Comparison of ENCODE assay signal across 14 mouse cellular contexts in the genomic region with DNA sequence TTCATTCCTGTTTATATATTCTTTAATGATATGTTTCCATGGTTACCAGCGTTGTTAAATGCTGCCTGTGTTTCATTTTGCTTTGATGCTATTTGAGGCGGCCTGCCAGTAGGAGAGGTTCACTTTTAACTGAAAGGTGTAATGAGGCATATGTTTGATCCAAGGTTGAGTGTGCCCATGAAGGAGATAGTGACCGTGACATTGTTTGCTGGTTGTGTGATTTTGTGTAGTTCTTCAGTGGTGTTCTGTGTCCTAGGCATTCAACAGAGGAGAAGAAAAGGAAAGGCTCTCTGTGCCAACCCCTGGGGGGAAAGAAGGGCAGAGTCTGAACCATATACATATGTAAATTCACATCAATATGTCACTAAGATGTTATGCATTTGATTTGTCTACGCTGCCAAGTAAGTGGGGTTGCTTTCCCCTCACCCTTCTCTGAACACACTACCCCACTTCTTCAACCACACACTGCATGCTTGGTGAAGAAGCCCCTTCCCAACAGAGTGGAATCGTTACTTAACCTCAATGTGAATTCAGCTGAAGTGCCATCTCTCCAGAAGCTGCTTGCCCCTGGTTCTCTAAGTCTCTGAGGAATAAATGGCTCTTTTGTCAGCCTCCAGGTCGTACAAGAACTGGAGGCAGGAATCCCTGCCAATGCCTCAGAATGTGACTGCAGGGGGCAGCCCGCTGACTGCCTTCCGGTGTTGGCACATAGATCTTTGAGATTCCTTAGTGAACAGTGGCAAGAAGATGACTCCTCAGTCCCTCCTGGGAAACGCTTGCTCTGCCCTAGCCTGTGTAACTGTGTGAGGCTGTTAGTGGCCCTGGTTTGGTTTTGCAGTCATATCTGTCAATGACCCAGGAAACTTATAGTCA.
DNase-seq lines count a peak whose midpoint lies in the region; ATAC-seq lines count a peak whose summit lies in the region.
"Had no signal": no experiment of that assay in that cellular context is flagged by ENCODE, and none has a peak within 500 bp of the region (broad histone marks: within the 10 kb centered on the region; RNA-seq: fewer than 3 reads in every experiment).

No protein-coding gene starts in this region.

- H3K27ac ChIP-seq in hindbrain, embryonic 11.5 days (ENCODE audit: low read depth, low read length) = no peak overlapping the region
- no peak overlapping the region for H3K27ac ChIP-seq in hindbrain, embryonic 10.5 days
- peak overlapping the region; percentile 23; the same call in 1 of the 2 replicates for H3K27ac ChIP-seq in hindbrain, embryonic 14.5 days
- H3K27ac ChIP-seq in neural tube, embryonic 13.5 days (replicated peaks) = 0 out of 2 replicates have a peak overlapping the region, but pooled peaks have one; percentile 9
- H3K27ac ChIP-seq: gastrocnemius, adult 2 months; layer of hippocampus, adult 2 months had no signal

- H3K4me1 ChIP-seq in hindbrain, embryonic 11.5 days (replicated peaks; ENCODE audit: control insufficient read depth, insufficient read depth, low read length) = no peaks in the 10 kb centered on the region
- peaks cover 7% of the 10 kb centered on the region for H3K4me1 ChIP-seq in hindbrain, embryonic 10.5 days (replicated peaks)
- no peaks in the 10 kb centered on the region; the same call in 1 of the 2 replicates for H3K4me1 ChIP-seq in hindbrain, embryonic 14.5 days (replicated peaks; ENCODE audit: control insufficient read depth, insufficient read depth, low read length)
- peaks cover 9% of the 10 kb centered on the region for H3K4me1 ChIP-seq in neural tube, embryonic 13.5 days (replicated peaks)

- no peak overlapping the region for H3K4me2 ChIP-seq in hindbrain, embryonic 11.5 days (replicated peaks; ENCODE audit: low read depth, low read length)
- H3K4me2 ChIP-seq in hindbrain, embryonic 14.5 days (replicated peaks) = no peak overlapping the region
- H3K4me2 ChIP-seq in neural tube, embryonic 13.5 days = no peak overlapping the region

- no peak overlapping the region for H3K4me3 ChIP-seq in hindbrain, embryonic 11.5 days (ENCODE audit: low read depth, low read length)
- no peak overlapping the region for H3K4me3 ChIP-seq in hindbrain, embryonic 10.5 days
- no peak overlapping the region for H3K4me3 ChIP-seq in hindbrain, embryonic 14.5 days (replicated peaks; ENCODE audit: low read length)
- H3K4me3 ChIP-seq in neural tube, embryonic 13.5 days = no peak overlapping the region
- H3K4me3 ChIP-seq: gastrocnemius, adult 2 months; layer of hippocampus, adult 2 months had no signal

- WGBS in hindbrain, embryonic 11.5 days = 51% methylated on average over 9 of the region's 9 CpGs
- WGBS in hindbrain, embryonic 10.5 days = 48% methylated on average over 9 of the region's 9 CpGs
- WGBS in hindbrain, embryonic 14.5 days = 29% methylated on average over 9 of the region's 9 CpGs
- WGBS in neural tube, embryonic 13.5 days = 40% methylated on average over 9 of the region's 9 CpGs

- ATAC-seq in hindbrain, embryonic 11.5 days (ENCODE audit: low FRiP score) = 0 out of 2 replicates have a peak, but pooled peaks have one; percentile 30
- ATAC-seq in hindbrain, embryonic 14.5 days (ENCODE audit: low FRiP score) = peak; percentile 78; the same call in 1 of the 2 replicates
- ATAC-seq in neural tube, embryonic 13.5 days (ENCODE audit: low read depth) = peak; percentile 40; the same call in 1 of the 2 replicates

- H3K36me3 ChIP-seq in hindbrain, embryonic 11.5 days (ENCODE audit: control insufficient read depth, insufficient read depth, low read length) = no peaks in the 10 kb centered on the region
- no peaks in the 10 kb centered on the region for H3K36me3 ChIP-seq in hindbrain, embryonic 10.5 days
- H3K36me3 ChIP-seq in hindbrain, embryonic 14.5 days (replicated peaks; ENCODE audit: control insufficient read depth, insufficient read depth) = no peaks in the 10 kb centered on the region
- no peaks in the 10 kb centered on the region for H3K36me3 ChIP-seq in neural tube, embryonic 13.5 days
- H3K36me3 ChIP-seq: G1E had no signal

- H3K9ac ChIP-seq in hindbrain, embryonic 11.5 days (ENCODE audit: low read depth, low read length) = no peak overlapping the region
- H3K9ac ChIP-seq in hindbrain, embryonic 14.5 days = no peak overlapping the region
- no peak overlapping the region for H3K9ac ChIP-seq in neural tube, embryonic 13.5 days

- no peaks in the 10 kb centered on the region for H3K9me3 ChIP-seq in hindbrain, embryonic 11.5 days (ENCODE audit: control insufficient read depth, low read length)
- H3K9me3 ChIP-seq in hindbrain, embryonic 10.5 days = no peaks in the 10 kb centered on the region
- H3K9me3 ChIP-seq in hindbrain, embryonic 14.5 days (ENCODE audit: control insufficient read depth, low read length) = no peaks in the 10 kb centered on the region
- H3K9me3 ChIP-seq in neural tube, embryonic 13.5 days = no peaks in the 10 kb centered on the region
- H3K9me3 ChIP-seq: G1E had no signal

- no peak for DNase-seq in hindbrain, embryonic 11.5 days (ENCODE audit: low spot score)
- no peak for DNase-seq in hindbrain, embryonic 10.5 days (ENCODE audit: low spot score)
- DNase-seq in cerebellum, postnatal 25 days = peak; percentile 27 to 36
- peak; percentile 47 for DNase-seq in hindbrain, embryonic 14.5 days (ENCODE audit: low spot score)
- DNase-seq in embryo, embryonic 10 days (ENCODE audit: low spot score) = no peak
- no peak for DNase-seq in testis, postnatal 10 days (ENCODE audit: low spot score)
- DNase-seq: adrenal gland, postnatal 14 days; gastrocnemius, adult 2 months; heart, postnatal 14 days; kidney, adult 18-20 months; lung, postnatal 14 days had no signal

- H3K27me3 ChIP-seq in hindbrain, embryonic 11.5 days (ENCODE audit: control insufficient read depth, insufficient read depth, low read length) = no peaks in the 10 kb centered on the region
- H3K27me3 ChIP-seq in hindbrain, embryonic 10.5 days (ENCODE audit: insufficient read depth, poor library complexity, severe bottlenecking) = no peaks in the 10 kb centered on the region
- H3K27me3 ChIP-seq in hindbrain, embryonic 14.5 days (ENCODE audit: control insufficient read depth, insufficient read depth, low read length) = no peaks in the 10 kb centered on the region
- H3K27me3 ChIP-seq in neural tube, embryonic 13.5 days = no peaks in the 10 kb centered on the region

Comparison
In these comparisons a context has a peak if more than half of its experiments do, and no peak if none do; other contexts are left out.
1. DNase-seq: peak in cerebellum, postnatal 25 days (2 of 2) and hindbrain, embryonic 14.5 days (single experiment); none in hindbrain, embryonic 11.5 days (single experiment), hindbrain, embryonic 10.5 days (single experiment), embryo, embryonic 10 days (single experiment) and testis, postnatal 10 days (single experiment).
2. H3K27ac ChIP-seq: peak in hindbrain, embryonic 14.5 days (single experiment) and neural tube, embryonic 13.5 days (single experiment); none in hindbrain, embryonic 11.5 days (single experiment) and hindbrain, embryonic 10.5 days (single experiment).
3. Peak in every context shown above with its lines, with median percentiles within 50 percentile points of each other: ATAC-seq.